Mouse (Mus musculus): ENCODE data around the gene Myh14.

DNA sequence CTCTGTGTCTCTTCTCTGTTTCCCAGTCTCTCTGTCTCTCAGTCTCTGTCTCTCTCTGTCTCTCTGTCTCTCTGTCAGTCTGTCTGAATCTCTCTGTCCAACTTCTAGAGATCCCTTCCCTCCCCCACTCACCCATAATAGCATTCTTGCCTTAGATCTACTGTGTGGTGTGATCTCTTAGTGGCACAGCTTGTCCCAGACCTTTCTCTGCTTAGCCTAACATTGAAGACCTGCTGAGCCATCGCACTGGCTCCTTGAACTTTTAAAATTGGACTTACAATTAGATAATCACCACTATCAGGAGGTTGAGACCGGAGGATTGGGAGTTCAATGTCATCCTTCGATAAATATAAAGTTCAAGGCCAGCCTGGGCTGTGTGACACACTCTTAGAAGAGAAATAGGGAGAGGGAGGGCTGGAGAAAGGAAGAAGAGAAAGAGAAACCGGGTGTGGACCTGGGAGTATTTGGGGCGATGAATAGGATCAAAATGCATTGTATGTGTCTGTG is 36.6 kb upstream of the Myh14 start:
- no peak for TF ChIP-seq TAL1 (IDR thresholded peaks at IDR 0.05; ENCODE audit: low read length)
- TF ChIP-seq GATA1 (IDR thresholded peaks at IDR 0.05; ENCODE audit: low read length): no peak
